Mouse (Mus musculus): ENCODE results near the gene Ypel5.

DNA sequence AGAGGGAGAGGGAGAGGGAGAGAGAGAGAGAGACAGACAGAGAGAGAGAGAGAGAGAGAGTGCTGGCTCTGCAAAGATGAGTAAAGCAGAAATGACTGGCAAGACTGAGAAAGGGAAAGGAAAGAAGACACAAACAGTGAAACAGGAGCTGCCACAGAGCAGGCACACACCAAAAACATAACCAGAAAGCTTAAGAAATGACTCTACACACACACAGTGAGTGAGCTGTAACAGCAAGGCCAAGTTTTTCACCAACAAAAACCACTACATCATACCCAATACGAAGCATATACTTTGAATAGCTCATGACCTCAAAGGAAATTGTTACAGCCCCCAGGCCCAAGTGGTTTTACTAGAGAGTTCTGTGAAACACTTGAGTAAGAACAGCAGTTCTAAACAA is 14.3 kb upstream of the Ypel5 start:
- TF ChIP-seq CTCF (IDR thresholded peaks at IDR 0.05), result no peak
- no peak for TF ChIP-seq EP300 (IDR thresholded peaks at IDR 0.05; ENCODE audit: insufficient read depth, low read depth, low read length)
